Mouse (Mus musculus) embryonic fibroblast, embryonic 13.5 days (primary cell): Measurements from ENCODE around the gene Atf7.

Experiments used
- CTCF ChIP-seq: IDR thresholded peaks from 2 replicates; pipeline ENCODE4 v1.5.1; 2011; ENCODE audit warnings: mild to moderate bottlenecking, control low read depth, low read length, moderate library complexity, borderline replicate concordance; ENCODE audit not compliant: insufficient read depth
- POLR2A ChIP-seq: IDR thresholded peaks from 2 replicates; pipeline ENCODE4 v1.6.1; 2011; ENCODE audit warnings: low read depth, mild to moderate bottlenecking, control low read depth, low read length, moderate library complexity

GRCm38 (mm10) chr15:102507561-102507960, 117.7 kb downstream of the Atf7 start:
- TF ChIP-seq POLR2A (no peak), CTCF (no peak)
